Comparison of ENCODE assay signal across 16 mouse cellular contexts in the genomic region with DNA sequence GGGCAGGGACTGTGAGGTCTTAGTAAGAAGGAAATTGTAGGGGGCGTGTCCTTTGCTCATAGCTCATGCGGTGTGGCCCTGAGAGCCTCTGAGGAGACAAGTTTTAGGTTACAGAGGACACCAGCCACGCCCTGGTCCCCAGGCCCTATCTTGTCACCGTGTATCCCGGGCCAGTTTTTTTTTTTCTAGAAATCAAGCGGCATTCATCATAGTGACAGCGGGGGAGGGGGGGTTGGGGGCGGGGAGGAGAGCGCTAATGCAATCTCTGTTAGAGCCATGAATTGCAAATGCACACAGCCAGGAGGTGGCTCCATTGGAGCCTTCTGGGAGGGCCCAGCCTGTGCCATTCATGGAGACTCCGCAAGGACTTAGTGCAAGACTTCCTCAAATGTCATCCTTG.
A peak's percentile ranks its signal among the peaks of the same experiment; 100 is the strongest.
DNase-seq lines count a peak whose midpoint lies in the region; ATAC-seq and TF ChIP-seq lines count a peak whose summit lies in the region.
"Had no signal": no experiment of that assay in that cellular context is flagged by ENCODE, and none has a peak within 500 bp of the region (broad histone marks: within the 10 kb centered on the region; RNA-seq: fewer than 3 reads in every experiment).

No protein-coding gene starts in this region.

- H3K9me3 ChIP-seq in midbrain, embryonic 10.5 days (replicated peaks), result no peaks in the 10 kb centered on the region
- H3K9me3 ChIP-seq in midbrain, postnatal 0 days (ENCODE audit: low read length), result no peaks in the 10 kb centered on the region
- no peaks in the 10 kb centered on the region for H3K9me3 ChIP-seq in embryonic facial prominence, embryonic 11.5 days (replicated peaks; ENCODE audit: control insufficient read depth, low read length)
- no peaks in the 10 kb centered on the region for H3K9me3 ChIP-seq in hindbrain, embryonic 16.5 days (ENCODE audit: control insufficient read depth, low read length)
- H3K9me3 ChIP-seq: G1E; heart, embryonic 15.5 days; limb, embryonic 13.5 days had no signal

- peak overlapping the region; percentile 35; the same call in 1 of the 2 replicates for H3K27ac ChIP-seq in midbrain, embryonic 10.5 days (replicated peaks)
- no peak overlapping the region for H3K27ac ChIP-seq in midbrain, postnatal 0 days (ENCODE audit: low read depth, low read length)
- no peak overlapping the region for H3K27ac ChIP-seq in embryonic facial prominence, embryonic 11.5 days (replicated peaks; ENCODE audit: low read depth, low read length)
- H3K27ac ChIP-seq in hindbrain, embryonic 16.5 days (ENCODE audit: low read depth, low read length), result no peak overlapping the region
- H3K27ac ChIP-seq: heart, embryonic 15.5 days; limb, embryonic 13.5 days had no signal

- TF ChIP-seq CTCF in midbrain, postnatal 0 days (IDR thresholded peaks at IDR 0.05), result no peak

- peak; percentile 50 for DNase-seq in midbrain, embryonic 10.5 days (ENCODE audit: low spot score)
- no peak for DNase-seq in midbrain, postnatal 0 days (ENCODE audit: low spot score)
- peak; percentile 49 for DNase-seq in embryonic facial prominence, embryonic 11.5 days (ENCODE audit: low spot score)
- DNase-seq in retina, postnatal 1 day, result peak; percentile 39
- no peak for DNase-seq in heart, adult 8-10 months (ENCODE audit: low spot score)
- DNase-seq in heart, postnatal 14 days, result no peak
- DNase-seq in layer of hippocampus, adult 9-11 months, result no peak
- DNase-seq: adrenal gland, adult 2 months; cerebellum, postnatal 10 days; kidney, postnatal 14 days; lung, postnatal 10 days; thymus, postnatal 4 days had no signal

- 8% methylated on average over 10 of the region's 10 CpGs for WGBS in midbrain, embryonic 10.5 days
- WGBS in midbrain, postnatal 0 days, result 8% methylated on average over 8 of the region's 10 CpGs
- 6% methylated on average over 10 of the region's 10 CpGs for WGBS in embryonic facial prominence, embryonic 11.5 days
- WGBS in hindbrain, embryonic 16.5 days, result 7% methylated on average over 10 of the region's 10 CpGs

- no peak for ATAC-seq in midbrain, postnatal 0 days (ENCODE audit: low FRiP score)
- no peak; the same call in 1 of the 2 replicates for ATAC-seq in embryonic facial prominence, embryonic 11.5 days (replicated peaks; ENCODE audit: insufficient number of reproducible peaks, low FRiP score, low TSS enrichment, low read depth)
- peak; percentile 51 for ATAC-seq in hindbrain, embryonic 16.5 days

- no peak overlapping the region for H3K9ac ChIP-seq in midbrain, postnatal 0 days (replicated peaks; ENCODE audit: low read length, poor library complexity, severe bottlenecking)
- H3K9ac ChIP-seq in embryonic facial prominence, embryonic 11.5 days (replicated peaks; ENCODE audit: low read length), result no peak overlapping the region
- H3K9ac ChIP-seq in hindbrain, embryonic 16.5 days (ENCODE audit: low read depth, low read length), result no peak overlapping the region
- H3K9ac ChIP-seq: heart, embryonic 15.5 days; limb, embryonic 13.5 days had no signal

- H3K27me3 ChIP-seq in midbrain, embryonic 10.5 days (ENCODE audit: low read depth, poor library complexity, severe bottlenecking), result peaks cover 86% of the 10 kb centered on the region
- 0 out of 2 replicates have a peak, but pooled peaks cover 4% of the 10 kb centered on the region for H3K27me3 ChIP-seq in midbrain, postnatal 0 days (ENCODE audit: insufficient read depth, low read length)
- no peaks in the 10 kb centered on the region for H3K27me3 ChIP-seq in embryonic facial prominence, embryonic 11.5 days (ENCODE audit: control insufficient read depth, insufficient read depth, low read length)
- H3K27me3 ChIP-seq in hindbrain, embryonic 16.5 days (replicated peaks; ENCODE audit: control insufficient read depth, insufficient read depth, low read length), result 0 out of 2 replicates have a peak, but pooled peaks cover 4% of the 10 kb centered on the region

- H3K4me1 ChIP-seq in midbrain, embryonic 10.5 days, result peaks cover 60% of the 10 kb centered on the region
- H3K4me1 ChIP-seq in midbrain, postnatal 0 days (ENCODE audit: insufficient read depth, low read length), result no peaks in the 10 kb centered on the region
- H3K4me1 ChIP-seq in embryonic facial prominence, embryonic 11.5 days (ENCODE audit: control insufficient read depth, insufficient read depth, low read length), result peaks cover 11% of the 10 kb centered on the region
- peaks cover 9% of the 10 kb centered on the region for H3K4me1 ChIP-seq in hindbrain, embryonic 16.5 days (ENCODE audit: control insufficient read depth, insufficient read depth, low read depth, low read length)

- intact Hi-C loops in heart, postnatal 14 days (cut with DNase I), result no loop called here

- H3K4me2 ChIP-seq in midbrain, postnatal 0 days (ENCODE audit: low read depth, low read length, poor library complexity, severe bottlenecking), result no peak overlapping the region
- no peak overlapping the region for H3K4me2 ChIP-seq in embryonic facial prominence, embryonic 11.5 days (ENCODE audit: low read depth, low read length)
- no peak overlapping the region for H3K4me2 ChIP-seq in hindbrain, embryonic 16.5 days (ENCODE audit: low read length)
- H3K4me2 ChIP-seq: heart, embryonic 15.5 days; limb, embryonic 13.5 days had no signal

- no peaks in the 10 kb centered on the region for H3K36me3 ChIP-seq in midbrain, embryonic 10.5 days
- H3K36me3 ChIP-seq in midbrain, postnatal 0 days (ENCODE audit: insufficient read depth, low read length), result no peaks in the 10 kb centered on the region
- H3K36me3 ChIP-seq in embryonic facial prominence, embryonic 11.5 days (replicated peaks; ENCODE audit: control insufficient read depth, insufficient read depth, low read depth, low read length), result no peaks in the 10 kb centered on the region
- H3K36me3 ChIP-seq in hindbrain, embryonic 16.5 days (ENCODE audit: control insufficient read depth, insufficient read depth, low read length), result no peaks in the 10 kb centered on the region
- H3K36me3 ChIP-seq: G1E; heart, embryonic 15.5 days; limb, embryonic 13.5 days had no signal

- H3K4me3 ChIP-seq in midbrain, embryonic 10.5 days, result no peak overlapping the region; the same call in 1 of the 2 replicates
- H3K4me3 ChIP-seq in midbrain, postnatal 0 days (ENCODE audit: low read depth, low read length), result no peak overlapping the region
- no peak overlapping the region for H3K4me3 ChIP-seq in embryonic facial prominence, embryonic 11.5 days (ENCODE audit: low read depth, low read length)
- no peak overlapping the region for H3K4me3 ChIP-seq in hindbrain, embryonic 16.5 days (ENCODE audit: low read length)
- H3K4me3 ChIP-seq: heart, embryonic 15.5 days; limb, embryonic 13.5 days had no signal

Comparison
In these comparisons a context has a peak if more than half of its experiments do, and no peak if none do; other contexts are left out.
1. DNase-seq: peak in midbrain, embryonic 10.5 days (single experiment), embryonic facial prominence, embryonic 11.5 days (single experiment) and retina, postnatal 1 day (single experiment); none in midbrain, postnatal 0 days (single experiment), heart, adult 8-10 months (single experiment), heart, postnatal 14 days (0 of 2) and layer of hippocampus, adult 9-11 months (single experiment).